Mouse (Mus musculus) frontal cortex, adult (tissue): ENCODE data around the gene Galnt7.

Source experiments
- ATAC-seq: cut with Nextera tagmentation; 2 replicates; pipeline ENCODE4 v1.9.2; 2017; ENCODE audit warnings: mild to moderate bottlenecking, moderate library complexity, mixed read lengths; ENCODE audit not compliant: low TSS enrichment

Galnt7 gene

DNA sequence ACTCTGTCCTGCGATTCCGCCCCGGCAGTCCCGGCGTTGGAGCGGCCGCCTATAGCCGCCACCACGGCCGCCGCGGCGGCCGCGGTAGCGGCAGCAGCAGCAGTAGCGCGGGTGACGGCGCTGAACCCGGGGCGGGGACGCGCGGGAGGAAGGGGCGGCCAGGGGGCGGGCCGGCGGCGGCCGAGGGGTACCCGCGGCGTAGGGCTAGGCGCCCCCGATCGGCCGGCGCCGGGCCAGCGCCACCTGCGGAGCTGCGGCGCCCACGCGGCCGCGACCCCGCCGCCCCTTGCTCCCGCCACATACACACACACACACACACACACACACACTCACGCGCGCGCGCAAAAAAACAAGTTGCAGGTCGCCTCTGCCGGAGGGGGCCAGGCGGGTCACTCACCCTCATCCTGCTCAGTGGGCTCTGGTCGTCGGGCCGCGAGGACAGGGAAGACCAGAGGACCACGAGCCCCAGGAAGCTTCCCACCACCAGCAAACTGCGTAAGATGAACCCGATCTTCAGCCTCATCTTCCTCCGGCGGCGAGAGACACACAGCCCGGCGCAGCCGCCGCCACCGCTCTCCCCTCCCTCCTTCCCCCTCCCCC is at the start of gene Galnt7:
Gene Galnt7 (minus strand): TSS at position 577 of the 600 bp plus-strand sequence.
- peak; percentile 60 for ATAC-seq

DNA sequence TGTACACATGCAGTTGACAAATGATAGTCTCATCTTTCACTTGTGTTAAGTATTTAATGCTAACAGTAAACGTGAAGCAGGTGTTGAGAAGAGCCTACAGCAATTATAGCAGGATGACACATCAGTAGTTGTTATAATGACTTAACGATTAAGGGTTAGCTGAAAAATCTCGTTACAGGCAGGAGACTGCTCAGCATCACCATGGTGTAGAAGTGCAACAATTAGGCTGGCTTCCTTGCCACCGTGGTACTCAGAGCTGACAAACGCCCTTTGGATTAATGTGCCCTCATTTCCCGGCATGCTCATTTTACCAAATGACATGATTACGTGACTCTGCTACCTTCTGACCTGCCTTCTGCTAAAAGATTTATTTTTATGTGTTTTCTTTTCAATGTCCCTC is 35.8 kb upstream of the Galnt7 start:
- ATAC-seq, result no peak

DNA sequence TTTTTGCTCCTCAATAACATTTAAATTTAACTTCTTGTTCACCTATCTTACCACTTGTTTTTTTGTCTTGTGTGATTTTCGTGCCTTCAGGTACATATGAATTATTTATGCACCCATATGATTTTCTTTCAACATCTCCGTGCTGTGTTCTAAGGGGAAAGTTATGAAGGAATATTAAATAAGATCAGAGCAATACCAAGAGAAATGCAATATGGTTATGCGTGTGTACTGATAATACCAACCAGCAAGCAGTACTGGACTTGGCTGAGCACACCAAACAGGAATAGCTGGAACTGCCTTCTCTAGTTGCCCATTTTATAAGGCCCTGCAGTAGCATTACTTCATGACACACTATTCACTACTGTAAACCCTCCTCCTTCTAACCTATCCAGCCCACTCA is 33.0 kb upstream of the Galnt7 start:
- ATAC-seq, result no peak

DNA sequence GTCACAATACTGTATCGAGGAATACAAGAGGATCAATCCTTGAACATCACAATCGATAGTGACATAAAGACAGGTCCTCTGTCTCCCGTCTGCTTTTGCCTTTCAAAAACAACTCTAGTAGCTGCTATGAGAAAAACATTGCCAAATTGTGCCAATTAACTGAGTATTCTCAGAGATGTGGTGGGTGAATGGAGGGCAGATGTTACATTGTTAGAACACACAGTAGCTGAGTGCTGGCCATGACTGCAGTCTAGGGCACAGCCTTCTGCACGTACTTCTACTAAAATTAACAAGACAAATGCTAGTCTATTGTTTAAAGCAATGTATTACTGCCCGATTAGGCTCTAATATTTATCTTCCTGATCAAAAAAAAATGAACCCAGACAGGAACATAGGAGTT is 27.2 kb upstream of the Galnt7 start:
- ATAC-seq, result no peak

DNA sequence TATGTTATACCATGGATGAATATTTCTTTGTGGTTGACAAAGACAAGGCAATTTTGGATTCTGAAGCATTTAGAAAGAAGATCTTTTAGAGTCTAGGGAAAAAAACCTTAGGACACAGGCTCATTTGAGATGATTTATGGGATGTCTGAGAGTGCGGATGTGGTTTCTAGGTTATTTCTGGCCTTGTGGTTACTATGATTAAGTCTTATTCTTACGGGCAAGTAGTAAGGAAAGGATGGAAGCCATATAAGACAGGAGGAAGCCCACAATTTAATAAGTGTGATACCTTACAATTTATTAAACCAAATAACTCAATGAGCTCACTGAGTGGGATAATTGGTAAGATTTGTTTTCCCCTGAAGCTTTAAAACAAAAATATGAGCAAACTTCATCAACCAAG is 11.3 kb upstream of the Galnt7 start:
- no peak for ATAC-seq

DNA sequence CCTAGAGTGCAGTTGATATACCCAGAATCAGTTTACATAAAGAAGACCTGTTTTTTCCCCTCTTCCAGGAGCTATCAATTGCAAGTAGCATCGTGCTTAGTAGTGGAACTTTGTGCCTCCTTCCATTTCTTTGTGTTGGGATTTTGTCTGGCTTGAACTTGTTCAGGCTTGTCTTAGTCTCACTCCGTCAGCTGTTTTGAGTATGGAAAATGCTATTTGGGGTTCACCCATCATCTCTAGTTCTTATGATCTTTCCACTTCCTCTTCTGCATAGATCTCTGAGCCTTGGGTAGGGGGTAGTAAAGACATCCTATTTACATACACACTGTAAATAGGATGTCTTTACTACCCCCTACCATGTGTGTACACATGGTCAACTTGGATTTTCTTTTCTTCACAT is 7.2 kb upstream of the Galnt7 start:
- ATAC-seq, result no peak

DNA sequence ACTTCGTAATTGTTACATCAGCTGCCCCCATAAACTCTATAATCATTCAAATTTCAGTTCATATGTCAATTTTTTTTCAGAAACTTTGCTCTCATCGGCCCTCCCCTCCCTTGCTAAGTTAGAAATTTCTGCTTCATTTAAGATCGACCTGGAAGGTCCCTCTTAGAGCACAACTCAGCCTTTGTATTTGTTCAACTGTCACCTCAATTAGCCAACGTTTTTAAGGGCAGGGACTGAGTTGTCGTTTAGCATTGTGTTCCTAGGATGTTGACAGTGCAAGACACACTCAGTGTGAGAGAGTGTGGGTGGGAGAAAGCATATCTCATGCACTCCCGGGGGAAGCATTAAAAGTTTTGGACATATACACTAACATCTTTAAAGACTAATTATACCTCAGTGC is 3.6 kb upstream of the Galnt7 start:
- ATAC-seq, result no peak

DNA sequence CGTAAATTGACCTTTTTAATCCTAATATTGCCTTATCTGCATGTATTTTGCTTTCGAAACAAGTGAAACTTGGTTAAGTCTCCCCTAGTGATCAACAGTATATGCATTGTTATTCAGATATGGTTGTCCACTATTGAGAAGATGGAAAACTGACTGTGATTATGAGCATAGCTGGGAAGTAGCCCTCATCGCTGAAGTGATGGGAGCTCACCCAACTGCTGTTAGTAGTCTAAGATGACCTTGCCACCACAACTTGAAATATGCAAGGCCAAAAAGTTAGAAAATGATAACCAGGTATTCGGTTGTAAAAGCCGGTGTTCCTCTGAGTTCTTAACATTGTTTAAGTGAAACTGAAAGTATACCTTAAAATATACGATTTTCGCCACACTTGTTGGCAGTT is 1.3 kb upstream of the Galnt7 start:
- no peak for ATAC-seq

DNA sequence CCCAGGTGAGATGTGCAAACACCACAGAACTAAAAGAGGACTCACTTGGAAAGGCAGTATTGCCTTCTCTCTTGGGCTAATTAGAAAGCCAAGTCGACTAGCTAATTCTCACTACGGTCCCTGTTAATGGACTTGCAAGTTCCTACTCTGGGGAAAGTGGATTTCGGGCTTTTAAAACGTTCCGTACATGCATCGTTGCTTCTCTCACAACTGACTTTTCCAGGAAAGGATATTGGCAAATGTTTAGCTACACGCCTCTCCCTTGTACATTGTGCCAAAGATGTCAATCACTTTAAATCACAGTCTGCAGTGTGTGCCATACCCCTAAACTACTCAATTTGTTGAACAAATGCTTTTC is 915 bp upstream of the Galnt7 start:
- no peak for ATAC-seq

DNA sequence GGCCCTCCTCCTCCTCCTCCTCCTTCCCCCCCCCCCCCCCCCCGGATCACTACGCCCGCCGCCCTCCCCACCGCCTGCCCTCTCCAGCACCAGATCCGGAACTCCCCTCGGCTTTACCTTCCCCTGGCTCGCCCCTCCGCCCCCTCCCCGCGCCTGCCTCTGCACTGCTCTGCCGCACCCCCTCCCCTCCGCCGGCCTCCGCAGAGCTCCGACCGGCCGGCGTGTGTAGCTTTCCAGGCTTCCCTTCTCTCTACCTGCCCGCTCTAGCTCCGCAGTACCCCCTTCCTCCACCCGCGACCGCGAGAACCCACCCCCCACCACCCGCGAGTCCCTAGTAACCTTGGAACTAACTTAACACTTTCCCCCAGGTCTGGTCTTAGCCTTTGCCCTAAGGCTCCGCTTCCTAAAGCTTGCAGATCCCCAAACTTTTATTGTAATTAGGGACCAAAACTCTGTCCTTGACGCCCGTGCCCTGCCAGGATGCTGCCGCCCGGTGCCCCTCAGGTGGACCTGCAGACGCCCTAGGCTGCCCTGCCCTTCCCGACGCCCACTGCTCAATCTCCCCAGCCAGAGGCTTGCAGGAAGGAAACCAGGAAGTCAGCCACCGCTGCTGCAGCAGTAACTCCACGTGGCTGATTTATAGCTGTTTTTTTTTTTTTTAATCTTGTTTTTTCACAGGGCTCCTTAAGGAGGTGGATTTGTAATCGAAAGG is 380 bp upstream of the Galnt7 start:
- ATAC-seq, result 0 out of 2 replicates have a peak, but pooled peaks have one; percentile 18

DNA sequence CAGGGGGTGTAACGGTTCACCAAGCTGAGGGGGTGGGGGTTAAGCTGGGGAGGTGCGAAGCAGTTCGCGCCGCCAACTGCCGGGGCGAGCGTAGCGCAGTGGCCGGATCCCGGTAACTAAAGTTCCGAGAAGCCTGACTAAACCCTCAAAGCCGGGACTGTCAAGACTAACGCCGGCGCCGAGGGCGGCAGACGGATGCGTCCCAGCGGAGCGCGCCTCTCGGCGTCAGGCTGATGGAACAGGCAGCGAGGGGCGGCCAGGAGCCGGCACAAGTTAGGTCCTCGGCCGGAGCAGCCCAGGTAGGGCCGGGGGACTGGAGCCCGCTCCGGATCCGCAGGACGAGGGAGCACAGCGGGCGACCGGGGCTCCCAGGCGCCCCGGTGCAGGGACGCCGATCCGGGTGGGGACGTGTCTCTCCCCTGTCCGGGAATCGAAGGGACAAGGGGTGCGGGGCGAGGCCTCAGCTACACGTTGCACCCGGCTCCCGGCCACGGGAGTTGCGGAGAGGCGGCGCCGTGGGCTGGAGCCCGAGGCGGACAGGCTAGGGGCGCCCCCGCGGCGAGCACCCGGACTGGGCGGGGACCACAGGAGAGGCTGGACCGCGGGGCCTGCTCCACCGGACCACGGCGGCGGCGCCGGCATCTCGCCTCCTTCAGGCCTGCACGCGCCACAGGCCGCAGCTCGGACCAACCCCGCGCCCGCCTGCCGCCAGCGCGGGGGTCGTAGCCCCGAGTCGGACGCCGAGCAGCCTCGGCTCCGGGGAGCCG is 960 bp downstream of the Galnt7 start:
- ATAC-seq, result peak; percentile 65

DNA sequence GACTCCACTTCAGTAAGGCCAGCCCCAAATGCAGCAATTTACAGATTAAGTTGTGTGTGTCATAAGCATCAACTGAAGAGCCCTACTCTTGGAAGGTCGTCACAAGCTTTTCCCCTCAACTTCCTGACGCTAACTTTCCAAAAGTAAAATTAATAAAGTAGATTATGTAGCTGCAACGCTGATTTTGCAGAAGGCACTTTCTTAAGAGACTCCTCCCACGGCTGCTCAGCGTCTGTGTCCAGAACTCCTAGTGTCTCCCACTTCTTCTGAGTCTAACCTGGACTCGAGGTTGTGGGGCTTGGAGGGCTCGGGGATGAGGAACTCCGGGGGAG is 1.5 kb downstream of the Galnt7 start:
- peak; percentile 2; the same call in 1 of the 2 replicates for ATAC-seq

DNA sequence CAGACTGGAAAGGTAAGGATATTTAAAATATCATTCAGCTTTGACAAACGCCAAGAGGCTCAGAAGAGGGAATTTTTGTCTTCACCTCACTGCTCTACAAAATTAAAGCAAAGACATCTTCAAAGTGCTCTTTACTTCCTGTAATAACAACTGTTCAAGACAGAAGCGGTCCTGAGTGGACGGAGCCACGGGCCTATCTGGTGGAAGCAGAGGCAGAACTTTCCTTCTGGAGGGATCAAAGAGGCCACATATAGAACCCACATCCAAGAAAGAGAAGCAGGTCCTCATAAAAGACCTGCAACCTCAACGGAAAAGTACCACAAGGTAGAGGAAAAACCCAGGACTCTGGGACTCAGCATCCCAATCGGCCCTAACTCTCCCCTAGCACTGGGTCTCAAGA is 2.6 kb downstream of the Galnt7 start:
- ATAC-seq, result no peak

DNA sequence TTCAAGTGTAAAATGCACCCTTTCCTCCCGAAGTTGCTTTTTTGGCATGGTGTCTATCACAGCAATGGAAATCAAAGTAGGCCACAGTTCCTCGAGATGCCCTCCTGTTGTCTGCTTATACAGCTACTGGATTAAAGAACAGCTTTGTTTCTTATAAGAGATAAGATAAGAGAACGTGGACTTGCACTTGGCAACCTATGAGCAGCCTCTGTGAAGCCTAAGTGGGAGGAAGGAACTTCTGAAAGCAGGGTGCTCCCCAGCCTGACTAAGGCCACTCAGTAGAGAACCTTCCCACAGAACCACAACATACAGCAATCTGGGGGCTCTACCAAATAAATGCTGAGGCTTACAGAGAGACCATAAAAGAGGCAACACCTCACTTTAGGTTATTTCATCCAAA is 5.3 kb downstream of the Galnt7 start:
- no peak for ATAC-seq

DNA sequence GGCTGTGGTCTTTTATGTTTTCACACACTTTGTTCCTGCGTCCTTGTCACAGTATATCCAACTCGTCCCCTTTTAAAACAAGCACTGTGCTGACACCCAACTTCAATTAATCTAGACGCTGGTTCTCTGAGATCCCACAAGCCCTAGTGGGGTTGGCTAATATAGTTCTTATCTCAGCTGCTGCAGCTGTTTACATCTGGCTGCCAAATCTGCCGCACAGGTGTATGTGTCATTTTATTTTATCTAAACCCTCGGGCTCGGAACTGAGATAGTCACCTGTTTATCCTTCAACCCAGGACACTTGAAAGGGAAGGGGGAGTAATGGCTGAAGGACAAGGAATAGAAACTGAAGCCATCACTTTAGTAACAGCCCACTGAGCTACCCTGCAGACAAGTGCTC is 8.6 kb downstream of the Galnt7 start:
- no peak for ATAC-seq

DNA sequence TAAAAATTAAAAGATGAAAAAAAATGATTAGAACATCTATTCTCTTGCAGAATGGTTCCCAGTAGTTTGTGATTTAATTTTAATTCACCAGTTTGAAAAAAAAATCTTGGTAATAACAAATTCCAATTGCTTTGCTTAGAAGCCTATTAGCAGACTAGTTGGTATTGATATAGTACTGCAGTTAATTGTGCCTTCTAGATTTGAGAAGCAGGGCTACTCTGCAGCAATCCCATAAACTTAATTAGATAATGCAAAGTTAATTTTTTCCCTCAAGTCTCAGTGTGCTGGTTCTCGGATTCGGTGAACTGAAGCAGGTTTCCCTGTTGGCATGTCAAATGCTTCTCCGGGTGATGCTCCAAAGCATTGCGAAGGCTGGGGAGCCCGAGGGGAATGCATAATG is 10.1 kb downstream of the Galnt7 start:
- ATAC-seq, result no peak

DNA sequence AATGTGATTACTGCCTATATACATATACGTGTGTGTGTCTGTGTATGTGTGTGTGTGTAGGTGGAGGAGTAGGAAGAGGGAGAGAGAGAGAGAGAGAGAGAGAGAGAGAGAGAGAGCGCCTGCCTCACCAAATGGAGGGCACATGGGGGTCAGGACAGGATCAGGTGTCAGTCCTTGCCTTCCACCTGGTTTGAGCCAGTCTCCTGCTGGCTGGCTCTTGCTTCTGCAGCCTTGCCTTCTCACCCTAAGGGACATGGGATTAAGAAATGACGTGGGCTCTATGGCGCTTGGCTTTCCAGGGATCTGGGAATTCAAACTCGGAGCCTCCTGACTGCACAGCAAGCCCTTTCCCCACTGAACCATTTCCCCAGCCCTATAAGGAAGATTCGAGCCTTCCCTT is 13.9 kb downstream of the Galnt7 start:
- ATAC-seq, result no peak

DNA sequence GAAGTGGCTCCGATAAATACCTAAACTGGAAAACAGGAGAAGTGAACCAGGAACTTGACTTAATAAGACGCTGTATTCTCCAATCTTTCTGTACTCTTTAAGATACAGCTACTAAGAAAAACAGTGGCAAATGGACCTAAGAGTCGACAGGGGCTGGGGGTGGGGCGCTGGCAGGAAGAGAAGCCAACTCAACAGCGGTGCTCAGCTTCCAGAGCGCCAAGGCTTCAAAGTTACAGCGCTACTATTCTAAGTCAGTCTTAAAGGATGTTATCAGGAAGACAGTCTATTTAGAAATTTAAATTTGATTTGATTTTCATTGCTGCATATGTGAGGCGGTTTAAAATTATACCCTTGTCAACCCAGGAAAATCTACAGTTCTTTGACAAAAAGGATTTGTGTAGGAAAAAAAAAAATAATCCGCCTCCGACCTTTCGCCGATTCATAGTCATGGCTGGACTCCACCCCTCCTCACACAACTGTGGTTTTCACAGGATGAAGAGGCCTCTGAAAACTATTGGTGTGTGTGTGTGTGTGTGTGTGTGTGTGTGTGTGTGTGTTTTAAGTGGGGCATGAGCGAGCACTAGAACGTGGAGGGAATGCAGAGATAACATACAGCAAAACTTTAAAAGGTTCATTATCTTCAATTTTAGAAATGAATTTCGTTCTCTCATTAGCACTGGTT is 15.1 kb downstream of the Galnt7 start:
- peak; percentile 70 for ATAC-seq

DNA sequence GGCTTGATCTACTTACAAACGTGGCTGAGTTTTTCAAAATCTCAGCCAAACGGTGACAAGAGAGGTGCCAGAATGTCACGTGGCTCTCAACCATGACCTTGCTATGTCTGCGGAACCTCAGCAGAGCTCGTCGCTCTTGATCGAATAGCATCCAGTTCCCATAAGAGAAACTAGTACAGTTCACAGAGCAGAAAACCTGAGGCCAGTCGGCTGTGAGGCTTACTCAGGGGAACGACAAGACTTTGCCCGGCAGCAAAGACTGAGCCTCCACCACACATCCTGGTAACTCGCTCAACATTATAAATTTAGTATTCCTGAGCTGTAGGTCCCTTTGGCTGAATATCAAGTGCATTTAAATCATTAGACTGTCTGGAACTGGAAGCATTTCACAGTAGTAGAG is 16.1 kb downstream of the Galnt7 start:
- no peak for ATAC-seq

DNA sequence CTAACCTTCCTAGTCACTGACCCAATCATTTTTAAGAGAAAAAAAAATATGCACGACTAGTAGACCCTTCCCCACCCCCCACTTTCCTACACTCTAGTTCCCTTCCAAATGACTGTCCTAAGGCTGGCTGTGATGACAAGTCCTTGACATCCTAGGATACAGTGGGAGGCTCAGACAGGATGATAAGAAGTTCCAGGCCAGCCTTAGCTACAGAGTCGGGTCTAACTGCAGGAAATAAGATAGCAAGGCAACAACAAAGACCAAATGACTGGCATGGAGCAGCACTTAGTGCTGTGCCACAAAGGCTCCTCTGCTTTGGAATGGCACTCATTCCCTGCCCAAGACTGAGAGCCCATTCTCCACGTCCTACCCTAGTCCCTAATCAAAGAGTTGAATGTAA is 16.6 kb downstream of the Galnt7 start:
- ATAC-seq, result no peak

DNA sequence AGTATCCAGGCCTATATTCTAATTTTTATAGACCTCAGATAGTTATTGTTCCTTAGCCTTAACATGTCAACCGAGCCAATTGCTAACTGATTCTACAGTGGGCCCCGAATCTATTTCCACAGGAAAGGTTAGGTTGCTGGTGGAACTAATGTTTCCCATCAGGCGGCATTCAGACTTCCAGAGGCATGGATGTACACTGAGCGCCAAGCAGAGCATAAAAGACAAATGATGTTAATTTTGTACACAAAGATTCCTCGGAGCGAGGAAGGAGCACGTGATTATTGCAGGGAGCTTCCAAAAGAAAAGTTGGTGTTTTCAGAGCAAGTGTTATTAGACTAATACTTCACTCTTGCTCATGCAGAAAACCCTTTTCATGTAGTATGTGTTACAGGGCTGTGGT is 21.1 kb downstream of the Galnt7 start:
- ATAC-seq, result no peak

DNA sequence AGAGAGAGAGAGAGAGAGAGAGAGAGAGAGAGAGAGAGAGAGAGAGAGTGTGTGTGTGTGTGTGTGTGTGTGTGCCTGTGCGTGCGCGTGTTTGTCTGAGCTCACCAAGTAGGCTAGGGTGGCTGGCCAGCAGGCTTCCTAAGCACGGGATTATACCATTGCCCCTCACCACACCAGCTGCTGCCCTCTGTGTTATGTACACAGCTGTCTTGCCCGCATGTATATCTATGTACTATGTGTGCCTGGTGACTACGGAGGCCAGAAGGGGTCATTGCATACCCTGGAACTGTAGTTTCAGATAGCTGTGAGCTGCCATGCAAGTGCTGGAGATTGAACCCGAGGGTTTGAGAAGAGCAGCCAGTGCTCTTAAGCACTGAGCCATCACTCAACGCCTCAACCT is 22.7 kb downstream of the Galnt7 start:
- no peak for ATAC-seq
